8 mouse cellular contexts compared by ENCODE assay signal in the genomic region with DNA sequence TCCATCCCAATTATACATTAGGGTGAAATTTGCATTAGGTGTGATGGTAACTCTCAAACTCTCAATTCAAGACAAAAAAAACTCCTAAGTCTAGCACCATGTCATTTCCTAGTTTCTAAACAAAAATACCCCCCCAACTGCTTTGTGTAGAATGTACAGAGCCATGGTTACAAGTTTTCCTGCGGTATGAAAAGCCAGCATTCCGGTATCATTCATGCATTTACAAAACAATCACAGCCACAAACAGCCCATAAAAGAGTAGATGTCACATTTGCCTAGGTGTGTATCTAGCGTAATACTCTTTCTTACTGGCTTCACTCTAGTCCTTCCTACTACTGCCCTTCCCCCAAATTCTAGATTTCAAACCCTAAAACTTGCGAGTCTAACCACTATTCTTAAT. TPM values are rescaled to one million over a fixed set of nuclear protein-coding genes. Genes with fewer than 3 reads are reported as not detected.
DNase-seq lines count a peak whose midpoint lies in the region; ATAC-seq and TF ChIP-seq lines count a peak whose summit lies in the region.

No protein-coding gene starts in this region.

- H3K4me1 ChIP-seq in lung, adult 2 months (ENCODE audit: control insufficient read depth, insufficient read depth, low read length), result peaks cover 8% of the 10 kb centered on the region; the same call in 1 of the 2 replicates
- H3K4me1 ChIP-seq in embryonic facial prominence, embryonic 13.5 days, result peaks cover 30% of the 10 kb centered on the region
- H3K4me1 ChIP-seq in intestine, embryonic 16.5 days (ENCODE audit: control insufficient read depth, insufficient read depth, low read length), result peaks cover 28% of the 10 kb centered on the region
- H3K4me1 ChIP-seq in neural tube, embryonic 14.5 days (ENCODE audit: control insufficient read depth, insufficient read depth, low read length), result peaks cover 25% of the 10 kb centered on the region

- H3K27me3 ChIP-seq in embryonic facial prominence, embryonic 13.5 days, result no peaks in the 10 kb centered on the region
- H3K27me3 ChIP-seq in intestine, embryonic 16.5 days (replicated peaks; ENCODE audit: control insufficient read depth, insufficient read depth, low read length), result no peaks in the 10 kb centered on the region
- H3K27me3 ChIP-seq in neural tube, embryonic 14.5 days (ENCODE audit: control insufficient read depth, insufficient read depth, low read length), result no peaks in the 10 kb centered on the region

- H3K4me3 ChIP-seq in lung, adult 2 months (replicated peaks; ENCODE audit: extremely low read depth, low read depth, low read length), result peak overlapping the region; percentile 65
- peak overlapping the region; percentile 71 for H3K4me3 ChIP-seq in embryonic facial prominence, embryonic 13.5 days
- H3K4me3 ChIP-seq in intestine, embryonic 16.5 days (ENCODE audit: low read length), result peak overlapping the region; percentile 43
- peak overlapping the region; percentile 67 for H3K4me3 ChIP-seq in neural tube, embryonic 14.5 days (ENCODE audit: low read depth, low read length)

- H3K27ac ChIP-seq in embryonic facial prominence, embryonic 13.5 days, result peak overlapping the region; percentile 81; the same call in 1 of the 2 replicates
- H3K27ac ChIP-seq in intestine, embryonic 16.5 days (ENCODE audit: low read length), result no peak overlapping the region; the same call in 1 of the 2 replicates
- peak overlapping the region; percentile 85; the same call in 1 of the 2 replicates for H3K27ac ChIP-seq in neural tube, embryonic 14.5 days (ENCODE audit: low read depth, low read length)

- H3K9ac ChIP-seq in embryonic facial prominence, embryonic 13.5 days, result peak overlapping the region; percentile 66
- H3K9ac ChIP-seq in intestine, embryonic 16.5 days (ENCODE audit: low read depth, low read length), result peak overlapping the region; percentile 55
- H3K9ac ChIP-seq in neural tube, embryonic 14.5 days (replicated peaks; ENCODE audit: low read depth, low read length), result peak overlapping the region; percentile 43

- peak overlapping the region; percentile 89 for H3K4me2 ChIP-seq in embryonic facial prominence, embryonic 13.5 days
- peak overlapping the region; percentile 78 for H3K4me2 ChIP-seq in intestine, embryonic 16.5 days (ENCODE audit: low read depth, low read length)
- H3K4me2 ChIP-seq in neural tube, embryonic 14.5 days (ENCODE audit: low read depth, low read length), result peak overlapping the region; percentile 92

- no peak for TF ChIP-seq CTCF in lung, adult 2 months (IDR thresholded peaks at IDR 0.05; ENCODE audit: insufficient read depth, low read length)

- H3K9me3 ChIP-seq in embryonic facial prominence, embryonic 13.5 days, result no peaks in the 10 kb centered on the region
- H3K9me3 ChIP-seq in intestine, embryonic 16.5 days (ENCODE audit: control insufficient read depth, low read length), result no peaks in the 10 kb centered on the region
- no peaks in the 10 kb centered on the region for H3K9me3 ChIP-seq in neural tube, embryonic 14.5 days (ENCODE audit: control insufficient read depth, low read length)

- peaks cover 10% of the 10 kb centered on the region for H3K36me3 ChIP-seq in embryonic facial prominence, embryonic 13.5 days
- H3K36me3 ChIP-seq in intestine, embryonic 16.5 days (ENCODE audit: control insufficient read depth, insufficient read depth, low read length), result 0 out of 2 replicates have a peak, but pooled peaks cover 3% of the 10 kb centered on the region
- H3K36me3 ChIP-seq in neural tube, embryonic 14.5 days (ENCODE audit: control insufficient read depth, insufficient read depth, low read length), result no peaks in the 10 kb centered on the region

- no peak for ATAC-seq in embryonic facial prominence, embryonic 13.5 days (ENCODE audit: insufficient number of reproducible peaks, insufficient read depth, low FRiP score, low TSS enrichment, low read depth)
- no peak for ATAC-seq in intestine, embryonic 16.5 days
- ATAC-seq in neural tube, embryonic 14.5 days (ENCODE audit: low read depth), result no peak
- no peak for ATAC-seq in granulocyte monocyte progenitor cell, adult 5-6 weeks (replicated peaks; ENCODE audit: poor library complexity, severe bottlenecking)

- WGBS in lung, adult 2 months, result 7% methylated on average over 4 of the region's 4 CpGs
- 6% methylated on average over 4 of the region's 4 CpGs for WGBS in embryonic facial prominence, embryonic 13.5 days
- WGBS in intestine, embryonic 16.5 days, result 13% methylated on average over 4 of the region's 4 CpGs
- 10% methylated on average over 4 of the region's 4 CpGs for WGBS in neural tube, embryonic 14.5 days

- DNase-seq in lung, adult 2 months, result no peak
- no peak for DNase-seq in lung, adult 18-20 months
- no peak for DNase-seq in spleen, postnatal 36 days (ENCODE audit: low spot score in 2 of 2)
- DNase-seq in spleen, postnatal 4 days (ENCODE audit: low spot score in 2 of 2), result no peak

- TF ChIP-seq POLR2A in lung, adult 2 months (IDR thresholded peaks at IDR 0.05; ENCODE audit: borderline replicate concordance, extremely low read depth, low read depth, low read length), result no peak

RNA-seq across cellular contexts. Expression of a gene that starts 2.2 kb away (rescaled TPM):
- 59.9 and 103 TPM in 2 replicates for polyA plus RNA-seq in lung, adult 2 months (2012; rRNA removed)
- 44.4 and 46.7 TPM in 2 replicates for polyA plus RNA-seq in embryonic facial prominence, embryonic 13.5 days (2015; fragmentation: Nextera tagmentation; extraction: Ambion mirVana)
- 30.2 and 30.7 TPM in 2 replicates for polyA plus RNA-seq in intestine, embryonic 16.5 days (2015; fragmentation: Nextera tagmentation; extraction: Ambion mirVana)
- 72.4 and 79.3 TPM in 2 replicates for polyA plus RNA-seq in neural tube, embryonic 14.5 days (2014; fragmentation: Nextera tagmentation; extraction: Ambion mirVana)
- total RNA-seq in granulocyte monocyte progenitor cell, adult 5-6 weeks (2014; fragmentation: Nextera tagmentation), result 6.4 and 7.9 TPM in 2 replicates
- total RNA-seq in granulocyte monocyte progenitor cell, adult 5-6 weeks (2017), result 4.4 and 6.5 TPM in 2 replicates
